Mouse (Mus musculus): ENCODE data around the gene Pld3.
"Not testable (repeated sequence)": the region's sequence is repeated elsewhere in the genome, so short reads cannot be mapped to it uniquely, and the experiment has no call there.

Pld3 gene

DNA sequence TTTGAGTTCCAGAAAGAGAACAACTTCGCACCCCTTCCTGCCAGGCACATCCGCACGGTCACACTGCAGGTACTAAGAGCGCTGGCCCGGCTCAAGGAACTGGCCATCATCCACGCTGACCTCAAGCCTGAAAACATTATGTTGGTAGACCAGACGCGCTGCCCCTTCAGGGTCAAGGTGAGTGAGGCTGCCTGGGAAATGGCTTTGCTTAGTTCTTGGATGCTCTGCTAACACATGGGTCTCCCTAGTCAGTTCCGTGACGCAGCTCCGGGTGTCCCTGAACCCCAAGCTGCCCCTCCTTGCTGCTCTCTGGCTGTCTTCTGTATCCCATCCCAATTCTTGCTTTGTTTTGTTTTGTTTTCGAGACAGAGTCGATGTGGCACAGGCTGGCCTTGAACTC, 29.2 kb downstream of the Pld3 start:
- DNase-seq (ENCODE audit: low spot score in 2 of 2), result no peak

DNA sequence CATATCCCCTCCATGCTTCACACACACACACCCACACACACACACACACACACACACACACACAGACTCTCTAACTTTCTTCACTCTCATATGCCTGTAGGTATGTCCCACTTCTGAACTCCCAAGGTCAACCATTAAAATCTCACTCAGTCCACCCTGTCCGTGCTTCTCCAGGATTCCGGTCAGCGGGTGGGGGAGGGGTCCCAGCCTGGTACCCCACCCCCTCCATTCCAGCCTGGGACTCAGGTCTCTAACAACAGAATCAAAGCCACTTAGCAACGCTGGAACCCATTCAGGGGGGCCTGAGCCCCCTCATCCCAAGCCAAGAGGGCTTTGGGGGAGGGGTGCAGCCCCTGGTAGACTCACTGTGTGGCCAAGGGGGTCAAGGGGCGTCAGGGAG, 30.1 kb downstream of the Pld3 start, which contains the start of gene Hipk4:
Gene Hipk4, plus strand, starts transcription at position 301 of the 400 bp plus-strand sequence.
- no peak for DNase-seq (ENCODE audit: low spot score in 2 of 2)

DNA sequence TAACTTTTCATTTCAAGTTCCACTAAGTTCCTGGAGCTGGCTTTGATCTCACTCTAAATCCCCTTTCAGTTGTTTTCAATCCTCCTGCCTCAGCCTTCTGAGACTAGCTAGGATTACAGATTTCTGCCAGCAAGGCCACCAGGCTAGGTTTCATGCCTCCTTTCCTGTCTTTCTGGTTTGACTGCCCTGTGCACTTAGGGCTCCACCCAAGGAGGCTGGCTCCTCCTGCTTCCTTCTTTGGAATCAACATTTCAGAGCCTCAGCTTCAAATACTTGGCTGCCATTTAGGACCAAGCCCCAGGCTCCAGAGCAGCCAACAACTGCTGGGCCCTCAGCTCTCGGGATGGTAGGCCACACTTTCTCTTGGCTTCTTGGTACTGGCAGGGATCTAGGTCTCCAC, 32.4 kb downstream of the Pld3 start:
- DNase-seq (ENCODE audit: low spot score in 2 of 2), result no peak

DNA sequence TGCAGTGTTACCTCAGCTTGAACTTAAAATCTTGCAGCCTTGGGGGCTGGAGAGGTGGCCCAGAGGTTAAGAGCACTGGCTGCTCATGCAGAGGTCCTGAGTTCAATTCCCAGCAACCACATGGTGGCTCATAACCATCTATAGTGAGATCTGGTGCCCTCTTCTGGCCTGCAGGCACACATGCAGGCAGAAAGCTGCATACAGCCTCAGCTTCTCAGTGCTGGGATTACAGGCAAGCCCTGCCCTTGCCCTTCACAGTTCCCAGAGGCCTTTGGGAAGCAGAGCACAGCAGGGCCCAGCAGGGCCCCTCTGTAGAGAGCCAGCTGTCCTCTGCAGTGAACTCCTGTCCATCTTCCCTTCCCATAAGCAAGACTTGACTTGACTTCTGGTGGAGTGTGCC, 32.9 kb downstream of the Pld3 start:
- no peak for DNase-seq (ENCODE audit: low spot score in 2 of 2)

DNA sequence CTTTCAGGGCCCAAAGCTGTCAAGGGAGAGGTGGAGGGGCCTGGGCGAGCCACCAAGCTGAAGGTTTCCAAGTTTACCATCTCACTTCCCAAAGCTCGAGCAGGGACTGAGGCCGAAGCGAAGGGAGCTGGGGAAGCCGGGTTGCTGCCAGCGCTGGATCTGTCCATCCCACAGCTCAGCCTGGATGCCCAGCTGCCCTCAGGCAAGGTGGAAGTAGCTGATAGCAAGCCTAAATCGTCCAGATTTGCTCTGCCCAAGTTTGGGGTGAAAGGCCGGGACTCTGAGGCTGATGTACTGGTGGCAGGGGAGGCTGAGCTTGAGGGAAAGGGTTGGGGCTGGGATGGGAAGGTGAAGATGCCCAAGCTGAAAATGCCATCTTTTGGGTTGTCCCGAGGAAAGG, 34.7 kb downstream of the Pld3 start:
- DNase-seq (ENCODE audit: low spot score in 2 of 2), result no peak

DNA sequence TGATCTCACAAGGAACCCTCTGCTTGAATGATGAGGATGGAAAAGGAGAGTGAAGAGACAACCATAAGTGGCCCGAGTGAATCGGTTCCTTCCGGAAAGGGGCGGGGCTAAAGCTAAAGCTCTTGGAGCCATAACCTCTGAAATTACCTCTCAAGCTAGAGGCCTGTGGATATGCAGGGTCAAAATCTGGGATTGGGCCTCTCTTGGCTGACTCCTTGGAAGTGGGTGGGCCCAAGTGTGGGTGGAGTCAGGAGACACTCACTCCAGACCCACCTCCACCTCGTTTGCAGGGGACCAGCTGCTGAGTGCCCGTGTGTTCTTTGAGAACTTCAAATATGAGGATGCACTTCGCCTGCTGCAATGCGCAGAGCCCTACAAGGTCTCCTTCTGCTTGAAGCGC, 38.1 kb downstream of the Pld3 start:
- no peak for DNase-seq (ENCODE audit: low spot score in 2 of 2)

DNA sequence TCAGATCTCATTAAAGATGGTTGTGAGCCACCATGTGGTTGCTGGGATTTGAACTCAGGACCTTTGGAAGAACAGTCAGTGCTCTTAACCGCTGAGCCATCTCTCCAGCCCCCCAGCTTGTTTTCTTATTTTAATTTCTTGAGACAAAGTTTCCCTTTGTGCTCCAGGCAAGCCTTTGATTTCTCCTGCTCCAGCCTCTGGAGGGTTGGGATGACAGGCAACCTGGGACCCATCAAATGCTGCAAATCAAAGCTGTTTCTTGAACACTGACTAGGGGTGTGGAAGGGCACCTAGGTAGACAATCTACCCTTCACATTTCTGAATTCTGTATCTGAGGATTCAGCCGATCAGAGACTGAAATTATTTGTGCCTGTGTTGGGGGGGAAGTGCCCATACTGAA, 42.2 kb downstream of the Pld3 start:
- no peak for DNase-seq (ENCODE audit: low spot score in 2 of 2)

DNA sequence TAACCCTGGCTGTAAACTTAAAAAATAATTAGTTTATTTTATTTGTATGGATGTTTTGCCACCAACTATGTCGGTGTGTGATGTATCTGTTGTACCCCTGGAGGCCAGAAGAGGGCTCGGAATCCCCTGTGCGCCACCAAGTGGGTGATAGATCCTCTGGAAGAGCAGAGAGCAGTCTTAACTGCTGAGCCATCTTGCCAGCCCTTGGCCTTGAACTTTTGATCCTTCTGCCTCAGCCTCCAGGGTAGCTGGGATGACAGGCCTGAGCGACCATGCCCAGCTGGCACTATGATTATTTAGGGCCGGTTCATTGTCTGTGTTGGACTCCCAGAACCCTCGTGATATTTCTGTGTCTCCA, 44.4 kb downstream of the Pld3 start:
- peak in 1 of 2 experiments; percentile 56 for DNase-seq (ENCODE audit: low spot score in 2 of 2)

DNA sequence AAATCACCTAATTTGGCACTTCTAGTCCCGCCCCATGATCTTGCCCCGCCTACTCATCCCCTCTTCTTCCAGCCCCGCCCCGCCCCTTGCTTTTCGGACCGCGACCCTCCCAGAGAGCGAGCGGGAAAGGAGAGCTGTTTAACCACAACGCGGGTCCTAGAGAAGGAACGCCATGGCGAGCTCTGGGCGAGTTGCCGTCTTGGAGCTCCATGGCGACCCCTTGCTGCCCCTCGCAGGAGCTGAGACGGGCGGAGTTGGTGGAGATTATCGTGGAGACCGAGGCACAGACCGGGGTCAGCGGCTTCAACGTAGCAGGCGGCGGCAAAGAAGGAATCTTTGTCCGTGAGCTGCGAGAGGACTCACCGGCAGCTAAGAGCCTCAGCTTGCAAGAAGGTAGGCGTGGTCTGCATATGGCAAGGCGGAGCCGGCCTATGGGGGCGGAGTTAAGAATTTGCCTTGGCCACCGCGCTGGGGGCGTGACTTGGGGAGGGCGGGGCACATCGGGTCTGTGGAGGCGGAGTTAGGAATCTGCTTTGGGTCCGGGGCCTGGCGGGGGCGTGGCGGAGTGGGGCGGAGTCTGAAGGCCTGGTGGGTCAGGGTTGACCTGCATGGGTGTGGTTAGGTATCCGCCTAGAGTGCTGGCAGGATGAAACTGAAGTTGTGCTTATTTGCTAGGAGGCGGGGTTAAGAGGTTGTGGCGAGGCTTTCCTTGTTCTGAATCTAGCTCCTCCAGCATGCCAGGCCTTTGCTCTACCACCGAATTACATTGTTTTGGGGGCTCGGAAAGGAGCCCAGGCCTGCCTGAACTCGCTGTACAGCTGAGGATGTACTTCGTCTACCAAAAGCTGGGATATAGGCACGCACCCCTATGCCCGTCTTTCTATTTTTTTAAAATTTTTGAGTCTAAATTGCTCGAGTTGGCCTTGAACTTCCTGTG, 45.0 kb downstream of the Pld3 start:
- peak; percentile 79 to 94 for DNase-seq (ENCODE audit: low spot score in 2 of 2)

DNA sequence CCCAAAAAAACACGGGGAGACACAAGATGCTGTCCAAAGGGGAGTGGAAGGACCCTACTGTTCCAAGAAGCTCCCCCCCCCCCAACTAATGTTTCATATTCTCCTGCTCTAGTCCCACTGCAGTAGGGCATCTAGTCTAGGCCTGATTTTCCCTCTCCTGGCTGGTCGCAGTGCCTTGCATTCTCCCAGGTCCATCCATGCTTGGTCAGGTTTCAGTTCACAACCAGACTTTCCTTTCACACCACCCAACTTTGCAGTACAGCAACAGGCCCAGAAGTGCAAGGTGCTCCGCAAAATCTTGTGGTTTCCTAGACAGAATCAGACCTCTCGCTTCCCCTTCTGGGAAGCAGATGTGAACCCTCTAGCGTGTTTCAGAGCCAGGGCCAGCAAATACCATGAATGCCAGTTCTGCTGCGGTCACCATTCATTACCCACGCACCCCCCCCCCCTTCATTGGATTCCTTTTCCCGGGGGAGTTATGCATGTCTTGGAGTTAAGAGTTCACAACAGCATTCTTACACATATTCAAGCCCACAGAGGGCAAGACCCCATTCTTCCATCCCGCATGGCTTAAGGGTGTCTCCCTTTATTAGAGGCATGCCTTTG, 46.1 kb downstream of the Pld3 start:
- no peak for DNase-seq (ENCODE audit: low spot score in 2 of 2)

DNA sequence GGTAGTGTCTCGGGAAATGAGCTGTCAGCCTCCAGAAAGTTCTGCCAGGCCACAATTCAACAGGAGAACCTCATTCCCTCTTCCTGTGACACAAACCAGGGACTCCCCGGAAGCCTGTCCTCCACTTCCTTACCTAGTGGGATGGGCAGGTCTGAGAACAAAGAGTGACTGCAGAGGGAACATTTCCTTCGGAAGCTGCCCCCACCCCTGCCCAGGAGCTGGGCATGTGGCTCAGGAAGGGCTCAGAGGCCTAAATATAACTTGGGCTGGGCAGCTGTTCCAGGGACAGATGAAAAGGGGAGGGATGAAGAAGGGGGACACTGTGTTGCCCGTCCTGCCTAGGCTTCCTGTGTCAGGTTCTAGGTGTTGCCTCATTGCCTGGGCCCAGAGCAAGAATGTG, 51.4 kb downstream of the Pld3 start:
- no peak for DNase-seq (ENCODE audit: low spot score in 2 of 2)

DNA sequence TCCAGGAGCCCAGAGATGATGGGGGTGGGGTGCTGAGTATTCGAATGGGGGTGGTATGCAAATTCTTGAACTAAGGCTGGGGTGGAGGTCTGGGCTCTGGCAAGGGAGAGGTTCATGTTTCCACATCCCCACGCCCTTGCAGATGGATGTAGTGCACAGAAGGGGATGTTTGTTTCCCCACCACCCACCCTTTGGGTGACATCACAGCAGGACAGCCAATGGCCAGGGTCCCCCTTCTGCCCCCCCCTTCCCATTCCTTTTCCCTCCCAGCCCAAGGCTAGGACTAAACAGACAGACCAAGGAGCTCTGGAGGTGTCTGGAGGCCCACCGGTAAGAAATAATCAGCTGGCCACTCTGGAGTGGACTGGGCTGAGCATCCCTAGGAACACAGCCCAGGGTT, 54.0 kb downstream of the Pld3 start, which contains the start of gene Prx:
Gene Prx, plus strand, starts transcription at position 289 of the 400 bp plus-strand sequence.
- no peak for DNase-seq (ENCODE audit: low spot score in 2 of 2)

DNA sequence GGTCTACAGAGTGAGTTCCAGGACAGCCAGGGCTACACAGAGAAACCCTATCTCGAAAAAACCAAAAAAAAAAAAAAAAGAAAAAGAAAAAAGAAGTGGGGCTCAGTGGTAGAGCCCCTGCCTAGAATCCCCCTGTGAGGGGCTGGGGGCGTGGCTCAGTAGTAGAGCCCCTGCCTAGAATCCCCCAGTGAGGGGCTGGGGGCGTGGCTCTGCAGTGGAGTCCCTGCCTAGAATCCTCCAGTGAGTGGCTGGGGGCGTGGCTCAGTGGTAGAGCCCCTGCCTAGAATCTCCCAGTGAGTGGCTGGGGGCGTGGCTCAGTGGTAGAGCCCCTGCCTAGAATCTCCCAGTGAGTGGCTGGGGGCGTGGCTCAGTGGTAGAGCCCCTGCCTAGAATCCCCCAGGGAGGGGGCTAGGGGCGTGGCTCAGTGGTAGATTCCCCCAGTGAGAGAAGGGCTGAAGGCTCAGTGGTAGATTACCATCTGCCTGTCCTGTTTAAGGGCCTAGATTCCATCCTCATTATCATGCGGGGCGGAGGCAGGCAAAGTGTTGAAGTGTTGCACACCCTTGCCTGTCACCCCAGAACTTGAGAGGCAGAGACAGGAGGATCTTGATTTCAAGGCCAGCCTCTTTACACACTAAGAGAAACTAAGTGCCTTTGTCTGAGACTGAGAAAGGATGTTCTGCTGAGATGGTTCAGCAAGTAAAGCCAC, 58.2 kb downstream of the Pld3 start:
- not testable (repeated sequence) for DNase-seq (ENCODE audit: low spot score in 2 of 2)

DNA sequence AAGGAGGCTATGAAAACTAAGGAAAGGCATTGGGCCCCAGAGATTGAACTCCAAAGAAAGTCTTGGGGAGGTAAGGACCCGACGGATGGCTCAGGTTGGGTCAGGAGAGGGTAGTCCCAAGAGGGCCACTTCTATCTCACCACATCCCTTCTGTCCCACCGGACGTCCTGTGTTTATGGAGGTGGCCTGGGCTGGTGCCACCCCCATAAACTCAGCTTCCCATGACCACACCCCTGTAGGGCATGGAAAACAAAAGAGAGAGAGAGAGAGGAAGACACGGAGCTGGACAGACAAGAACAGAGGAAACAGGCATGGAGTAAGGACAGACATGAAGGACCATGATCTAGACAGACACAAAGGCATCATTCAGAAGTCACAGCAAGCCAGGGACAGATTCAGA, 59.6 kb downstream of the Pld3 start:
- DNase-seq (ENCODE audit: low spot score in 2 of 2), result no peak

DNA sequence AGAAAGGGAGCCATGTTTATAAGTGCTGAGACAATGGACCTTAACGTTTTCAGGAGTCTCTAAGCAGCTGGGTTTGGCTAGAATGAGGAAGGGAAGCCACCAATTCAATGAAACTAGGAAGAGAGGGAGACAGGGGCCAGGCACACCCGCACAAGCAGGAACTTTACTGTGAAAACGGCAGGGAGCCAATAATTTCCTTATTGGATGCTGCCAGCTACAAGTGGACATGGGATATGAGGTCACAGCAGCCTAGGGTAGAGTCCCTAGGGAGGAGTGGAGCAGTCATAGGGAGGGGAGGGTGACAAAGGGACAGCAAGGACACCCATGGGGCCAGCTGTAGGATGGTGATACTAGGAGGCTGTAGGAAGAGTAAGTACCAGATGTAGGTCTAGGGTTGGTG, 60.0 kb downstream of the Pld3 start:
- DNase-seq (ENCODE audit: low spot score in 2 of 2), result no peak

DNA sequence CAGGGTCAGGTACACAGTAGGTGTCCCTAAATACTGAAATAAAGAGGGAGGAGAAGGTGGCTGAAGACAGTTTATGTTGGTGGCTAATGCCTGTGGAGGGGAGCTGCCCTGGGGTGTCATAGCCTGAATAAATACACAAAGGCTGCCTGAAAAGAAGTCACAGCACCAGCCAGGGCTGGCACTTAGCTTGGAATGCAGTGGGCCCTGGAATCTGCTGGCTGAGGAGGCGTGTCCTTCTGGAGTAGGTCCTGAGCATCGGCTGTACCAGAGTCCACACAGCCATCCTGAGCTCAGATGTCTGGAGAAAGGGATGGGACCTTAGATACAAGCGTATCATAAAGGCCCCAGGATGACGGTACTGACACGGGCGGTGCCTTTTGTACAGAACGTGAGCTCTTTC, 61.2 kb downstream of the Pld3 start:
- no peak for DNase-seq (ENCODE audit: low spot score in 2 of 2)

DNA sequence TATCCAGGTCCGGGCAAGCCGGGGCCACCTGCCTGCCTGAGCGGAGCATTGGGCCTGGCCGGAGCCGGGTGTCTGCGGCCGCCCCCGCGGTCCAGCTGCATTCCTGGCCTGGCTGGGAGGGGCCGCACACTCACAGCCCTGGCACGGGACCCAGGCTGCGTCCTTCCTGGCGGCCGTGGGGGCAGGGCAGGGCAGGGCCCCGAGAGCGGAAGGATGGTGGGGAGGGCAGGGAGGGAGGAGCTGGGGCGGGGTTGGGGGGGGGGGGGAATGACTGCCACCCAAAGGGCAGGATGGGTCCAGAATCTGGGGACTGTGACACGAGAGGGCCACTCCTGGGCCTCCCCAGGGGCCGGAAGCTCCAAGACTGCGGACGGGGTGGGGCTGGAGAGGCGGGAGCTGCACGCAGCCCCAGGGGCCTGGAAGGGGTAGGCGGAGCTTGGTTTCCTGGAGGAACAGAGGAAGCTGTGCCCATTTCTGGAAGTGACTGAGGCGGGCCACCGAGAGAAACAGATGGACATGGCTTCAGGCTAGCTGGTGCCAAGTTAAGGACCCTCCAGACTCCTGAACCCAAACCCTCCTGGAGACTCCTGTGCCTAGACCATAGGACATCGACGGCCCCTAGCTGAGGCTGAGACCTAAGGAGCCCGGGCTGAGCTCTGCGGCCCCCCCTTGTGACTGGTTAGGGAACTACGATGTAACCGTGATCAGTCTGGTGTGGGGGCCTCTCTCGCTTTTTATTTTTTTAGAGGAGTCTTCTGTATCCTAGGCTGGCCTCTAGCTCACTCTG, 62.3 kb downstream of the Pld3 start:
- peak; percentile 67 to 86 for DNase-seq (ENCODE audit: low spot score in 2 of 2)

DNA sequence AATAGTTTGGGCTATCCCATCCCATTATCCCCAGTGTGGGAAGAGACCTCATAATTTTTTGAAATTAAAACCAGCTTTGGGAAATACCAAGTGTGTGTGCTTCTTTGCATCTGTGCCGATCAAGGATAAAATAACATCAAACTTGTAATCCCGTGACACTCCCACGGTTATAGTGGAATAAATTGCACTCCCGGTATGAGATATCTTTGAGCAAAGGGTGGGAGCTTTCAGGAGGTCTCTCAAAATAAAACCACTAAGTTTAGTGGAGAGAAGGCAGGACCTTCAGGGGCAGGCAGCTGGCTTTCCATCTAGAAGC, 62.8 kb downstream of the Pld3 start:
- no peak for DNase-seq (ENCODE audit: low spot score in 2 of 2)

DNA sequence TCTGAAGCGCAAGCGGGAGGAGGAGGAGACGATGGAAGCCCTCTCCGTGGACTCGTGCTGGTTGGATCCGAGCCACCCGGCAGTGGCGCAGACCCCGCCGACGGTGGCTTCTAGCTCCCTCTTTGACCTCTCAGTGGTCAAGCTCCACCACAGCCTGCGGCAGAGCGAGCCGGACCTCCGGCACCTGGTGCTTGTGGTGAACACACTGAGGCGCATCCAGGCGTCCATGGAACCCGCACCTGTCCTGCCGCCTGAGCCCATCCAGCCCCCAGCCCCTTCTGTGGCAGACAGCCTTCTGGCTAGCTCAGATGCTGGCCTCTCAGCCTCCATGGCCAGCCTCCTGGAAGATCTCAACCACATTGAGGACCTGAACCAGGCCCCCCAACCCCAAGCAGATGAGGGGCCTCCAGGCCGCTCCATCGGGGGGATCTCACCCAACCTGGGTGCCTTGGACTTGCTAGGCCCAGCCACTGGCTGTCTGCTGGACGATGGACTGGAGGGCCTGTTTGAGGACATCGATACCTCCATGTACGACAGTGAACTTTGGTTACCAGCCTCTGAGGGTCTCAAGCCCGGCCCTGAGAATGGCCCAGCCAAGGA, 63.6 kb downstream of the Pld3 start:
- no peak for DNase-seq (ENCODE audit: low spot score in 2 of 2)

DNA sequence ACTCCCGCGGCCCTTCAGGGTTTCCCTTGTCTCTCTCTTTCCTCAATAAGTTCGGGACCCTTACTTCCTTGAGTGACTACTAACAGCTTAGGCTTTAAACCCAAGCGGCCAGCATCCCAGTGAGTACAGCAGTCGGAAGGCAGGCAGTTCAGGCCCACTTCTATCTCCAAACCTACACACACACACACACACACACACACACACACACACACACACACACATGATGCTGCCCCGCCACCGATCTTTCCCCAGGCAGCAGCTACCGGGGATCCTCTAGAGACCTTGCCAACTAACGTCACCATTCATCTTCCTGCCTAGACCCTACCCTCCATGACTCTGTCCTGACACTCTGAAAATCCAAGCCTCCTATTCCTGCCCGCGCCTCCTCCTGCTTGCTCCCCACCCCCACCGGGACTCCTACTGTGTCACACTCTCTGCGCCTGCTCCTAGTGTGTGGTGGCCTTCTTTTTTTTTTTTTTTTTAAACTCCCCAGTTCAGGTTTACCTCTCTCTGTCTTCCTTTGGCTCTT, 65.2 kb downstream of the Pld3 start:
- peak in 1 of 2 experiments; percentile 59 for DNase-seq (ENCODE audit: low spot score in 2 of 2)
